Mouse (Mus musculus): ENCODE results near the gene Grsf1. TPM values are rescaled to one million over a fixed set of nuclear protein-coding genes. Genes with fewer than 3 reads are reported as not detected.

The Grsf1 gene
- polyA plus RNA-seq, 1 experiment from 2014 or later = 91.0 TPM

DNA sequence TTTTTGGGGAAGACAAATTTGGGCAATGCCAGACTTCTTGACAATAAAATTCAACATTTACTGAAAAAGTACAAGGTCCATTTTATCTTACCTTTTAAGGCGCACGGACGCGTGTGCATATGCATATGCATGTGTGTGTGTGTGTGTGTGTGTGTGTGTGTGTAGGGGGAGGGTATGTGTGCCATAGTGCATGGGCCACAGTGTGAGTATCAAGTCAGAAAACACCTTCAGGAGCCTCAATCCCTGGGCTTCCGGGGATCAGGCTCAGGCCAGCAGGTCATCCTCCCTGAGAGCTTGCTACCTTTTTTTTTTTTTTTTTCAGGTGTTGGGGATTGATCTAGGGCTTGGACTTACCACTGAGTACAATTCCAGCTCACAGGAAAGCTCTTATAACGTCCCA is 36.4 kb upstream of the Grsf1 start:
- DNase-seq (ENCODE audit: low spot score) = no peak
- Histone ChIP-seq H3K9me3 (replicated peaks; ENCODE audit: control insufficient read depth, low read length) (no peaks in the 10 kb centered on the region), H3K36me3 (replicated peaks; ENCODE audit: control insufficient read depth, insufficient read depth, low read depth, low read length) (no peaks in the 10 kb centered on the region), H3K4me3 (ENCODE audit: low read depth, low read length) (no peak overlapping the region), H3K9ac (replicated peaks; ENCODE audit: low read length) (no peak overlapping the region), H3K27ac (replicated peaks; ENCODE audit: low read depth, low read length) (no peak overlapping the region), H3K4me1 (ENCODE audit: control insufficient read depth, insufficient read depth, low read length) (no peaks in the 10 kb centered on the region), H3K27me3 (ENCODE audit: control insufficient read depth, insufficient read depth, low read length) (no peaks in the 10 kb centered on the region), H3K4me2 (ENCODE audit: low read depth, low read length) (no peak overlapping the region)
- ATAC-seq (replicated peaks; ENCODE audit: insufficient number of reproducible peaks, low FRiP score, low TSS enrichment, low read depth) = no peak
- 76% methylated on average over 6 of the region's 6 CpGs for WGBS

DNA sequence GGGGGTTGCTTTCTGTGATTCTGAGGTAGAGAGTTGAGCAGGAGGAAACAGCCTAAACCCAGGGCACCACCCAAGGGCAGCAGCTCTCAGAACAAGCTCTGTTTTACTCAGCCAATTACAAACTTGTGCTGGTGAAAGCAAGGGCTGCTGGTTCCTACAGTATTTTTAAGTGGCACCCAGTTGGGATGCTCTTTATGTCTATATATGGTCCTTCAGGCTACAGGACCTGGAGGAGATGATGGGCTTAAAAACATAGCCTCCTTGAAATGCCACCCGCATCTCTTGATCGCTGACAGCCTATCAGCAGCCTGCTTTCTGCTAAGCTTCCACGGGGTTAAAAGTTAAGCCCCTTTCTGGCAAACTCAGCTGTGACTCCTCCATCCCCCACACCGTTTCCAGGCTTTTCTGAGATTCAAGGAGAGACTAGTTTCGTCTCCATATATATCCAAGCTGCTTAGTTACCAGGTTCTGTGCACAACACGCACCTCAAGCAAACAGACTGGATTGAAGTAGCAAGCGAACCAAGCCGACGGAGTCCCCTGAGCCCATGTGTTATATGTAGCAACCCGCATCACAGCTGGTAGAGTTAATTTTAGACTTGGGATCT is 35.8 kb upstream of the Grsf1 start:
- Histone ChIP-seq H3K27me3 (ENCODE audit: control insufficient read depth, insufficient read depth, low read length) (no peaks in the 10 kb centered on the region), H3K36me3 (replicated peaks; ENCODE audit: control insufficient read depth, insufficient read depth, low read depth, low read length) (no peaks in the 10 kb centered on the region), H3K27ac (replicated peaks; ENCODE audit: low read depth, low read length) (no peak overlapping the region), H3K4me3 (ENCODE audit: low read depth, low read length) (no peak overlapping the region), H3K9ac (replicated peaks; ENCODE audit: low read length) (no peak overlapping the region), H3K4me1 (ENCODE audit: control insufficient read depth, insufficient read depth, low read length) (no peaks in the 10 kb centered on the region), H3K4me2 (ENCODE audit: low read depth, low read length) (no peak overlapping the region), H3K9me3 (replicated peaks; ENCODE audit: control insufficient read depth, low read length) (no peaks in the 10 kb centered on the region)
- ATAC-seq (replicated peaks; ENCODE audit: insufficient number of reproducible peaks, low FRiP score, low TSS enrichment, low read depth) = peak; percentile 45; the same call in 1 of the 2 replicates
- WGBS = 27% methylated on average over 10 of the region's 10 CpGs
- DNase-seq (ENCODE audit: low spot score) = peak; percentile 39

DNA sequence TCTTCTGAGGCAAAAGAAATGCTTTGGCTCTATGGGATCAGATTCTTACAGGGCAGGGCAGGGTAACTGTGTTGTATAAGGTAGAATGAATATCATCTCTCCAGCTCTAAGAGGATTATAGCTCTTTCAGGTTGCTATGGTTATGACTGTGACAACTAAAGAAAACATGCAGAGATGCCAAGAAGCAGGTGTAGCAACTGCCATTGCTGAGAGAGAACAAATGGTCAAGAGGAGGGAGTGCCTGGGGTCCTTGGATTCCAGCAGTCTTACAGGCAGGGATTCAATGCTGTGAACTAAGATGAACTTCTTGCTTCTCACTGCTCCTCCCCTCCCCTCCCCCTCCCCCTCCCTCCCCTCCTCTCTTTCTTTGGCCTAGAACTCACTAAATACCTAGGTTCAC is 35.2 kb upstream of the Grsf1 start:
- Histone ChIP-seq H3K36me3 (replicated peaks; ENCODE audit: control insufficient read depth, insufficient read depth, low read depth, low read length) (no peaks in the 10 kb centered on the region), H3K4me1 (ENCODE audit: control insufficient read depth, insufficient read depth, low read length) (no peaks in the 10 kb centered on the region), H3K27ac (replicated peaks; ENCODE audit: low read depth, low read length) (no peak overlapping the region), H3K9ac (replicated peaks; ENCODE audit: low read length) (no peak overlapping the region), H3K27me3 (ENCODE audit: control insufficient read depth, insufficient read depth, low read length) (no peaks in the 10 kb centered on the region), H3K4me2 (ENCODE audit: low read depth, low read length) (no peak overlapping the region), H3K9me3 (replicated peaks; ENCODE audit: control insufficient read depth, low read length) (no peaks in the 10 kb centered on the region), H3K4me3 (ENCODE audit: low read depth, low read length) (no peak overlapping the region)
- peak; percentile 61 for ATAC-seq (replicated peaks; ENCODE audit: insufficient number of reproducible peaks, low FRiP score, low TSS enrichment, low read depth)
- peak; percentile 26 for DNase-seq (ENCODE audit: low spot score)

- no peaks in the 10 kb centered on the region for H3K36me3 ChIP-seq (replicated peaks; ENCODE audit: control insufficient read depth, insufficient read depth, low read depth, low read length)
- no peak overlapping the region for H3K4me3 ChIP-seq (ENCODE audit: low read depth, low read length)
- no peaks in the 10 kb centered on the region for H3K9me3 ChIP-seq (replicated peaks; ENCODE audit: control insufficient read depth, low read length)
- H3K27ac ChIP-seq (replicated peaks; ENCODE audit: low read depth, low read length) = no peak overlapping the region
- ATAC-seq (replicated peaks; ENCODE audit: insufficient number of reproducible peaks, low FRiP score, low TSS enrichment, low read depth) (no peak), DNase-seq (ENCODE audit: low spot score) (no peak)
- H3K9ac ChIP-seq (replicated peaks; ENCODE audit: low read length) = no peak overlapping the region
- no peak overlapping the region for H3K4me2 ChIP-seq (ENCODE audit: low read depth, low read length)
- H3K27me3 ChIP-seq (ENCODE audit: control insufficient read depth, insufficient read depth, low read length) = no peaks in the 10 kb centered on the region
- H3K4me1 ChIP-seq (ENCODE audit: control insufficient read depth, insufficient read depth, low read length) = no peaks in the 10 kb centered on the region
- WGBS = 79% methylated on average over 4 of the region's 4 CpGs
These were observed 27.6 kb upstream of the Grsf1 start for GRCm38 (mm10) chr5:88703551-88703950.

GRCm38 (mm10) chr5:88702041-88702440 is 26.1 kb upstream of the Grsf1 start:
- H3K4me2 ChIP-seq (ENCODE audit: low read depth, low read length) = no peak overlapping the region
- no peaks in the 10 kb centered on the region for H3K9me3 ChIP-seq (replicated peaks; ENCODE audit: control insufficient read depth, low read length)
- H3K9ac ChIP-seq (replicated peaks; ENCODE audit: low read length) = no peak overlapping the region
- 71% methylated on average over 4 of the region's 4 CpGs for WGBS
- H3K4me1 ChIP-seq (ENCODE audit: control insufficient read depth, insufficient read depth, low read length) = no peaks in the 10 kb centered on the region
- ATAC-seq (replicated peaks; ENCODE audit: insufficient number of reproducible peaks, low FRiP score, low TSS enrichment, low read depth) (no peak), DNase-seq (ENCODE audit: low spot score) (no peak)
- H3K4me3 ChIP-seq (ENCODE audit: low read depth, low read length) = no peak overlapping the region
- H3K27ac ChIP-seq (replicated peaks; ENCODE audit: low read depth, low read length) = no peak overlapping the region
- no peaks in the 10 kb centered on the region for H3K36me3 ChIP-seq (replicated peaks; ENCODE audit: control insufficient read depth, insufficient read depth, low read depth, low read length)
- H3K27me3 ChIP-seq (ENCODE audit: control insufficient read depth, insufficient read depth, low read length) = no peaks in the 10 kb centered on the region

GRCm38 (mm10) chr5:88699251-88699913 is 23.4 kb upstream of the Grsf1 start:
- no peak for DNase-seq (ENCODE audit: low spot score)
- Histone ChIP-seq H3K4me3 (ENCODE audit: low read depth, low read length) (no peak overlapping the region), H3K4me2 (ENCODE audit: low read depth, low read length) (no peak overlapping the region), H3K27me3 (ENCODE audit: control insufficient read depth, insufficient read depth, low read length) (no peaks in the 10 kb centered on the region), H3K4me1 (ENCODE audit: control insufficient read depth, insufficient read depth, low read length) (no peaks in the 10 kb centered on the region), H3K9me3 (replicated peaks; ENCODE audit: control insufficient read depth, low read length) (no peaks in the 10 kb centered on the region), H3K9ac (replicated peaks; ENCODE audit: low read length) (no peak overlapping the region), H3K36me3 (replicated peaks; ENCODE audit: control insufficient read depth, insufficient read depth, low read depth, low read length) (no peaks in the 10 kb centered on the region), H3K27ac (replicated peaks; ENCODE audit: low read depth, low read length) (no peak overlapping the region)
- WGBS = 78% methylated on average over 4 of the region's 4 CpGs
- no peak for ATAC-seq (replicated peaks; ENCODE audit: insufficient number of reproducible peaks, low FRiP score, low TSS enrichment, low read depth)

- DNase-seq (ENCODE audit: low spot score) = no peak
- no peaks in the 10 kb centered on the region for H3K27me3 ChIP-seq (ENCODE audit: control insufficient read depth, insufficient read depth, low read length)
- WGBS = 74% methylated on average over 5 of the region's 5 CpGs
These were observed 21.3 kb upstream of the Grsf1 start for GRCm38 (mm10) chr5:88697291-88697690.

DNA sequence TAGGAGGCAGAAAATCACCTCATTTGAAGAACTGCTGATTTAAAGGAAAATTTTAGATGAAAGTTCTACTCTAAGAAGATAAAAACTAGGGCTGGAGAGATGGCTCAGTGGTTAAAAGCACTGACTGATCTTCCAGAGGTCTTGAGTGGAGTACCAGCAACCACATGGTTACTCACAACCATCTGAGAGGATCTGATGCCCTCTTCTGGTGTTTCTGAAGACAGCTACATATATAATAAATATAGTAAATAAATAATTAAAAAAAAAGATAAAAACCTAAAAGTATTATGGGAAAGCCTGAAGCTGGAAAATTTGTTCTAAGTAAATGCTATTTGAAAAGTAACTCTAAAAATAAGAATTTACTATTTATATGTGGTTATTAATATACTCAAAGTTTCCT is 17.1 kb upstream of the Grsf1 start:
- Histone ChIP-seq H3K9ac (replicated peaks; ENCODE audit: low read length) (no peak overlapping the region), H3K4me3 (ENCODE audit: low read depth, low read length) (no peak overlapping the region), H3K27me3 (ENCODE audit: control insufficient read depth, insufficient read depth, low read length) (no peaks in the 10 kb centered on the region), H3K9me3 (replicated peaks; ENCODE audit: control insufficient read depth, low read length) (no peaks in the 10 kb centered on the region), H3K36me3 (replicated peaks; ENCODE audit: control insufficient read depth, insufficient read depth, low read depth, low read length) (no peaks in the 10 kb centered on the region), H3K4me2 (ENCODE audit: low read depth, low read length) (no peak overlapping the region), H3K27ac (replicated peaks; ENCODE audit: low read depth, low read length) (no peak overlapping the region), H3K4me1 (ENCODE audit: control insufficient read depth, insufficient read depth, low read length) (no peaks in the 10 kb centered on the region)
- DNase-seq (ENCODE audit: low spot score) (no peak), ATAC-seq (replicated peaks; ENCODE audit: insufficient number of reproducible peaks, low FRiP score, low TSS enrichment, low read depth) (no peak)

More at GRCm38 (mm10) chr5:88697291-88697690, 21.3 kb upstream of the Grsf1 start:
- ATAC-seq (replicated peaks; ENCODE audit: insufficient number of reproducible peaks, low FRiP score, low TSS enrichment, low read depth) = 0 out of 2 replicates have a peak, but pooled peaks have one; percentile 44
- H3K4me1 ChIP-seq (ENCODE audit: control insufficient read depth, insufficient read depth, low read length) = no peaks in the 10 kb centered on the region
- H3K4me3 ChIP-seq (ENCODE audit: low read depth, low read length) = no peak overlapping the region
- no peak overlapping the region for H3K9ac ChIP-seq (replicated peaks; ENCODE audit: low read length)
- no peak overlapping the region for H3K4me2 ChIP-seq (ENCODE audit: low read depth, low read length)
- H3K36me3 ChIP-seq (replicated peaks; ENCODE audit: control insufficient read depth, insufficient read depth, low read depth, low read length) = no peaks in the 10 kb centered on the region
- no peaks in the 10 kb centered on the region for H3K9me3 ChIP-seq (replicated peaks; ENCODE audit: control insufficient read depth, low read length)
- no peak overlapping the region for H3K27ac ChIP-seq (replicated peaks; ENCODE audit: low read depth, low read length)

All from embryonic facial prominence, embryonic 11.5 days (tissue).